Mouse (Mus musculus) MEL (cell line): Measurements from ENCODE around the gene Slc26a6. TPM values are rescaled to one million over a fixed set of nuclear protein-coding genes. Genes with fewer than 3 reads are reported as not detected.

Experiments
- DNase-seq: peaks from one replicate; pipeline ENCODE4 v3.0.0; 2011; ENCODE audit warnings: low read depth, low spot score
- H3K27ac ChIP-seq: 2 replicates; pipeline ENCODE4 v1.5.1; 2012; ENCODE audit warnings: low read depth, mild to moderate bottlenecking, control low read depth, low read length, moderate library complexity; ENCODE audit not compliant: control insufficient read depth
- H3K27me3 ChIP-seq, 2 experiments: fragments of 150-350 bp in 1 of 2; sonication (generic) in 1 of 2; 2 replicates each; pipeline ENCODE4 v1.6.1; 2012; ENCODE audit warnings: low read length in 2 of 2, mild to moderate bottlenecking in 2 of 2, improper control_type of control experiment in 1 of 2, moderate library complexity in 1 of 2; ENCODE audit not compliant: insufficient read depth in 2 of 2, control insufficient read depth in 1 of 2
- H3K36me3 ChIP-seq, 2 experiments: 2 replicates each; pipeline ENCODE4 v1.6.1; 2012 to 2014; ENCODE audit warnings: low read length in 2 of 2, improper control_type of control experiment in 1 of 2, inconsistent platforms in 1 of 2, mild to moderate bottlenecking in 1 of 2; ENCODE audit not compliant: insufficient read depth in 2 of 2, control insufficient read depth in 1 of 2
- H3K4me1 ChIP-seq, 2 experiments: fragments of 150-350 bp in 1 of 2; sonication (generic) in 1 of 2; 2 replicates each; pipeline ENCODE4 v1.6.1; 2012; ENCODE audit warnings: low read length in 2 of 2, improper control_type of control experiment in 1 of 2, mild to moderate bottlenecking in 1 of 2; ENCODE audit not compliant: insufficient read depth in 2 of 2, control insufficient read depth in 1 of 2
- H3K4me3 ChIP-seq, 2 experiments: fragments of 150-350 bp in 1 of 2; sonication (generic) in 1 of 2; 2 replicates each; pipeline ENCODE4 v1.5.1; 2012; ENCODE audit warnings: low read depth in 2 of 2, low read length in 2 of 2, mild to moderate bottlenecking in 2 of 2, moderate library complexity in 2 of 2, control low read depth in 1 of 2, improper control_type of control experiment in 1 of 2; ENCODE audit not compliant: control insufficient read depth in 1 of 2, insufficient read depth in 1 of 2
- H3K79me2 ChIP-seq: 2 replicates; pipeline ENCODE4 v1.6.1; 2012; ENCODE audit warnings: mild to moderate bottlenecking, low read length, moderate library complexity; ENCODE audit not compliant: control insufficient read depth, poor library complexity, insufficient read depth
- H3K9ac ChIP-seq: 2 replicates; pipeline ENCODE4 v1.6.1; 2012; ENCODE audit warnings: low read depth, mild to moderate bottlenecking, control low read depth, low read length, moderate library complexity; ENCODE audit not compliant: control insufficient read depth, poor library complexity, severe bottlenecking
- H3K9me3 ChIP-seq: fragments of 150-350 bp; sonication (generic); replicated peaks from 2 replicates; pipeline ENCODE4 v1.6.1; 2012; ENCODE audit warnings: mild to moderate bottlenecking, low read length, improper control_type of control experiment, moderate library complexity; ENCODE audit not compliant: insufficient read depth
- BHLHE40 ChIP-seq: IDR thresholded peaks from 2 replicates; pipeline ENCODE4 v1.6.1; 2012; ENCODE audit warnings: low read depth, mild to moderate bottlenecking, inconsistent platforms, low read length, improper control_type of control experiment, borderline replicate concordance
- CTCF ChIP-seq, 3 experiments: IDR thresholded peaks in 2 of 3; conservative IDR thresholded peaks in 1 of 3; 2 replicates each; pipeline ENCODE4 v1.5.1; 2011 to 2012; ENCODE audit warnings: low read length in 3 of 3, low read depth in 2 of 3, mild to moderate bottlenecking in 2 of 3, improper control_type of control experiment in 1 of 3, inconsistent platforms in 1 of 3, mixed read lengths in 1 of 3, moderate library complexity in 1 of 3; ENCODE audit not compliant: control insufficient read depth in 1 of 3, insufficient read depth in 1 of 3, poor library complexity in 1 of 3, severe bottlenecking in 1 of 3
- E2F4 ChIP-seq: IDR thresholded peaks from 2 replicates; pipeline ENCODE4 v1.6.1; 2011; ENCODE audit warnings: low read depth, low read length, improper control_type of control experiment, borderline replicate concordance
- ELF1 ChIP-seq: IDR thresholded peaks from 2 replicates; pipeline ENCODE4 v1.6.1; 2014; ENCODE audit warnings: low read depth, mild to moderate bottlenecking, inconsistent platforms, low read length, improper control_type of control experiment, moderate library complexity
- GABPA ChIP-seq: IDR thresholded peaks from 2 replicates; pipeline ENCODE4 v1.6.1; 2012; ENCODE audit warnings: low read depth, mild to moderate bottlenecking, inconsistent platforms, low read length, improper control_type of control experiment, moderate library complexity
- JUND ChIP-seq: IDR thresholded peaks from 2 replicates; pipeline ENCODE4 v1.6.1; 2011; ENCODE audit warnings: low read depth, mild to moderate bottlenecking, improper control_type of control experiment, low read length
- MAX ChIP-seq: IDR thresholded peaks from 2 replicates; pipeline ENCODE4 v1.6.1; 2011; ENCODE audit warnings: low read length, improper control_type of control experiment
- MAZ ChIP-seq: IDR thresholded peaks from 2 replicates; pipeline ENCODE4 v1.6.1; 2012; ENCODE audit warnings: low read depth, mild to moderate bottlenecking, inconsistent platforms, low read length, improper control_type of control experiment
- MEF2A ChIP-seq: IDR thresholded peaks from 2 replicates; pipeline ENCODE4 v1.6.1; 2014; ENCODE audit warnings: low read depth, mild to moderate bottlenecking, inconsistent platforms, low read length, improper control_type of control experiment; ENCODE audit not compliant: poor library complexity, insufficient replicate concordance, severe bottlenecking; ENCODE audit errors: extremely low read depth
- MYC ChIP-seq: IDR thresholded peaks from 2 replicates; pipeline ENCODE4 v1.6.1; 2011; ENCODE audit warnings: low read depth, mild to moderate bottlenecking, low read length, improper control_type of control experiment, moderate library complexity
- NELFE ChIP-seq: IDR thresholded peaks from 2 replicates; pipeline ENCODE4 v1.6.1; 2011; ENCODE audit warnings: low read depth, low read length, improper control_type of control experiment
- POLR2A ChIP-seq, 2 experiments: IDR thresholded peaks; 2 replicates each; pipeline ENCODE4 v1.6.1; 2011 to 2012; ENCODE audit warnings: low read length in 2 of 2, mild to moderate bottlenecking in 2 of 2, control low read depth in 1 of 2, improper control_type of control experiment in 1 of 2, low read depth in 1 of 2, moderate library complexity in 1 of 2; ENCODE audit not compliant: control insufficient read depth in 1 of 2, insufficient read depth in 1 of 2, poor library complexity in 1 of 2
- POLR2AphosphoS2 ChIP-seq: IDR thresholded peaks from 2 replicates; pipeline ENCODE4 v1.6.1; 2011; ENCODE audit warnings: low read length, improper control_type of control experiment
- RAD21 ChIP-seq: IDR thresholded peaks from 2 replicates; pipeline ENCODE4 v1.6.1; 2011; ENCODE audit warnings: mild to moderate bottlenecking, low read depth, low read length, improper control_type of control experiment
- SMC3 ChIP-seq: IDR thresholded peaks from 2 replicates; pipeline ENCODE4 v1.6.1; 2011; ENCODE audit warnings: low read depth, low read length, improper control_type of control experiment
- TAL1 ChIP-seq: IDR thresholded peaks from 2 replicates; pipeline ENCODE4 v1.6.1; 2012; ENCODE audit warnings: mild to moderate bottlenecking, inconsistent platforms, low read length, moderate library complexity, mixed read lengths
- TBP ChIP-seq: IDR thresholded peaks from 2 replicates; pipeline ENCODE4 v1.8.0; 2011; ENCODE audit warnings: low read depth, low read length, improper control_type of control experiment
- ZKSCAN1 ChIP-seq: IDR thresholded peaks from 2 replicates; pipeline ENCODE4 v1.6.1; 2012; ENCODE audit warnings: low read depth, mild to moderate bottlenecking, inconsistent platforms, low read length, improper control_type of control experiment, moderate library complexity
- ZMIZ1 ChIP-seq: IDR thresholded peaks from 2 replicates; pipeline ENCODE4 v1.6.1; 2012; ENCODE audit warnings: low read depth, mild to moderate bottlenecking, inconsistent platforms, low read length, improper control_type of control experiment, moderate library complexity
- ZNF384 ChIP-seq: IDR thresholded peaks from 2 replicates; pipeline ENCODE4 v1.6.1; 2012; ENCODE audit warnings: low read depth, mild to moderate bottlenecking, inconsistent platforms, low read length, improper control_type of control experiment
- polyA plus RNA-seq, 2 experiments: library from polyadenylated mRNA; stranded (reverse) in 1 of 2; unstranded in 1 of 2; fragments of >175 nt in 1 of 2; fragments of >200 nt in 1 of 2; gene quantifications; 2 replicates each; pipeline versions ENCODE4 v1.2.1 to v1.2.4; 2012; ENCODE audit warnings: low replicate concordance in 2 of 2, low read depth in 1 of 2; ENCODE audit not compliant: insufficient read length in 2 of 2, insufficient read depth in 1 of 2, missing spikeins in 1 of 2
- total RNA-seq: library from RNA; depleted of rRNA; stranded (reverse); fragments of 300-350 nt; gene quantifications from 2 replicates; pipeline ENCODE4 v1.2.3, GENCODE M21; 2012

The Slc26a6 gene
- total and polyA plus RNA-seq, 3 experiments, result 8.0 to 13.2 TPM; not detected in 1

- TF ChIP-seq E2F4, result no peak
- H3K36me3 ChIP-seq, result peaks cover 0 to 23% of the 10 kb centered on the region in 2 experiments; a peak in 3 of 4 replicates
- no peak overlapping the region for H3K27ac ChIP-seq
- H3K4me3 ChIP-seq, result no peak overlapping the region
- no peaks in the 10 kb centered on the region for H3K9me3 ChIP-seq
- H3K4me1 ChIP-seq, result peaks cover 19 to 26% of the 10 kb centered on the region in 2 experiments
- DNase-seq, result no peak
- H3K9ac ChIP-seq, result no peak overlapping the region
- H3K27me3 ChIP-seq, result no peaks in the 10 kb centered on the region
- H3K79me2 ChIP-seq, result peaks cover 2% of the 10 kb centered on the region; the same call in 1 of the 2 replicates
Measured at GRCm38 (mm10) chr9:108810516-108810915, 42.6 kb upstream of the Slc26a6 start.

- Histone ChIP-seq H3K4me1 (no peaks in the 10 kb centered on the region), H3K4me3 (no peak overlapping the region), H3K27me3 (no peaks in the 10 kb centered on the region), H3K9ac (no peak overlapping the region), H3K9me3 (no peaks in the 10 kb centered on the region), H3K79me2 (no peaks in the 10 kb centered on the region), H3K27ac (no peak overlapping the region), H3K36me3 (no peaks in the 10 kb centered on the region; a peak in 1 of 4 replicates)
- no peak for DNase-seq
- TF ChIP-seq SMC3, result no peak
- TF ChIP-seq CTCF (IDR thresholded peaks at IDR 0.05 in 2 of 3, conservative IDR thresholded peaks at IDR 0.05 in 1 of 3; ENCODE audit: control insufficient read depth in 1 of 3, insufficient read depth in 1 of 3, low read depth in 2 of 3, low read length in 3 of 3, poor library complexity in 1 of 3, severe bottlenecking in 1 of 3), result no peak
- TF ChIP-seq ZMIZ1, result no peak
- no peak for TF ChIP-seq MAZ
- TF ChIP-seq ZNF384, result no peak
- TF ChIP-seq POLR2AphosphoS2, result no peak
- no peak for TF ChIP-seq TAL1
Measured at GRCm38 (mm10) chr9:108815557-108815956, 37.5 kb upstream of the Slc26a6 start.

GRCm38 (mm10) chr9:108819495-108819894, 33.6 kb upstream of the Slc26a6 start:
- Histone ChIP-seq H3K36me3 (no peaks in the 10 kb centered on the region), H3K9ac (no peak overlapping the region), H3K27me3 (no peaks in the 10 kb centered on the region; a peak in 1 of 4 replicates), H3K27ac (no peak overlapping the region), H3K9me3 (no peaks in the 10 kb centered on the region), H3K79me2 (no peaks in the 10 kb centered on the region), H3K4me3 (no peak overlapping the region), H3K4me1 (no peaks in the 10 kb centered on the region)
- TF ChIP-seq ZKSCAN1, result no peak
- no peak for TF ChIP-seq TBP
- no peak for TF ChIP-seq ELF1
- TF ChIP-seq E2F4, result no peak
- TF ChIP-seq RAD21, result peak; percentile 42
- peak; percentile 65 to 75 (median 75) for TF ChIP-seq CTCF (IDR thresholded peaks at IDR 0.05 in 2 of 3, conservative IDR thresholded peaks at IDR 0.05 in 1 of 3; ENCODE audit: control insufficient read depth in 1 of 3, insufficient read depth in 1 of 3, low read depth in 2 of 3, low read length in 3 of 3, poor library complexity in 1 of 3, severe bottlenecking in 1 of 3)
- TF ChIP-seq MEF2A, result no peak
- TF ChIP-seq JUND, result no peak
- TF ChIP-seq POLR2A (IDR thresholded peaks at IDR 0.05; ENCODE audit: control insufficient read depth in 1 of 2, insufficient read depth in 1 of 2, low read depth in 1 of 2, low read length in 2 of 2, poor library complexity in 1 of 2), result no peak
- TF ChIP-seq NELFE, result no peak
- no peak for TF ChIP-seq GABPA
- no peak for TF ChIP-seq MYC
- TF ChIP-seq SMC3, result peak; percentile 71
- TF ChIP-seq BHLHE40, result no peak
- no peak for TF ChIP-seq MAX
- peak; percentile 62 for DNase-seq
